Mouse (Mus musculus) heart, embryonic 10.5 days (tissue): ENCODE results near the gene Rbm33. TPM values are rescaled to one million over a fixed set of nuclear protein-coding genes. Genes with fewer than 3 reads are reported as not detected.
A peak's percentile ranks its signal among the peaks of the same experiment; 100 is the strongest.

Experiments used
- DNase-seq: peaks from one replicate; pipeline ENCODE4 v3.0.0-alpha.2; 2017; ENCODE audit warnings: low spot score
- H3K27ac ChIP-seq: fragments of 300-500 bp; sonication (generic); 2 replicates; pipeline ENCODE4 v1.5.1; 2016; ENCODE audit warnings: mild to moderate bottlenecking
- H3K27me3 ChIP-seq: fragments of 300-500 bp; sonication (generic); 2 replicates; pipeline ENCODE4 v1.6.1; 2016; ENCODE audit warnings: mild to moderate bottlenecking; ENCODE audit not compliant: poor library complexity, insufficient read depth, severe bottlenecking
- H3K36me3 ChIP-seq: fragments of 300-500 bp; sonication (generic); 2 replicates; pipeline ENCODE4 v1.6.1; 2016; ENCODE audit warnings: mild to moderate bottlenecking, moderate library complexity
- H3K4me1 ChIP-seq: fragments of 300-500 bp; sonication (generic); 2 replicates; pipeline ENCODE4 v1.6.1; 2016; ENCODE audit warnings: mild to moderate bottlenecking
- H3K4me3 ChIP-seq: fragments of 300-500 bp; sonication (generic); 2 replicates; pipeline ENCODE4 v1.5.1; 2016; ENCODE audit warnings: mild to moderate bottlenecking, moderate library complexity
- H3K9me3 ChIP-seq: fragments of 300-500 bp; sonication (generic); 2 replicates; pipeline ENCODE4 v1.6.1; 2016; ENCODE audit warnings: mild to moderate bottlenecking, moderate library complexity
- WGBS: fragments of 180-500 bp; shearing (Covaris S2); methylation state at CpG from one replicate; pipeline ENCODE4 v1.1.7; 2016; 5-methylcytosine and 5-hydroxymethylcytosine counted together
- polyA plus RNA-seq: library from polyadenylated mRNA; unstranded; fragments of >200 nt; fragmentation: Nextera tagmentation; extraction: Ambion mirVana; gene quantifications from 2 replicates; pipeline ENCODE4 v1.2.1, GENCODE M21; 2016

Rbm33 gene
- polyA plus RNA-seq, 1 experiment from 2014 or later: 9.6 TPM

GRCm38 (mm10) chr5:28302671-28303070, 14.2 kb upstream of the Rbm33 start:
- H3K4me1 ChIP-seq: no peaks in the 10 kb centered on the region
- DNase-seq: no peak
- no peaks in the 10 kb centered on the region; the same call in 1 of the 2 replicates for H3K27me3 ChIP-seq
- WGBS: 71% methylated on average over 1 of the region's 1 CpGs
- no peaks in the 10 kb centered on the region for H3K36me3 ChIP-seq
- no peak overlapping the region for H3K27ac ChIP-seq
- no peaks in the 10 kb centered on the region for H3K9me3 ChIP-seq
- no peak overlapping the region for H3K4me3 ChIP-seq

GRCm38 (mm10) chr5:28304551-28304950, 12.4 kb upstream of the Rbm33 start:
- no peaks in the 10 kb centered on the region for H3K9me3 ChIP-seq
- no peak for DNase-seq
- no peaks in the 10 kb centered on the region; the same call in 1 of the 2 replicates for H3K27me3 ChIP-seq
- no peaks in the 10 kb centered on the region for H3K4me1 ChIP-seq
- no peak overlapping the region for H3K27ac ChIP-seq
- H3K36me3 ChIP-seq: no peaks in the 10 kb centered on the region
- H3K4me3 ChIP-seq: no peak overlapping the region

- Histone ChIP-seq H3K27ac (no peak overlapping the region), H3K9me3 (no peaks in the 10 kb centered on the region), H3K4me3 (no peak overlapping the region), H3K4me1 (peaks cover 17% of the 10 kb centered on the region), H3K36me3 (no peaks in the 10 kb centered on the region), H3K27me3 (no peaks in the 10 kb centered on the region)
- no peak for DNase-seq
- 65% methylated on average over 8 of the region's 8 CpGs for WGBS
These were observed 1.4 kb upstream of the Rbm33 start for GRCm38 (mm10) chr5:28315526-28315925.

GRCm38 (mm10) chr5:28316151-28316721, 685 bp upstream of the Rbm33 start:
- Histone ChIP-seq H3K27ac (peak overlapping the region; percentile 100), H3K36me3 (no peaks in the 10 kb centered on the region), H3K4me3 (peak overlapping the region; percentile 98), H3K4me1 (peaks cover 17% of the 10 kb centered on the region), H3K27me3 (no peaks in the 10 kb centered on the region), H3K9me3 (no peaks in the 10 kb centered on the region)
- 2% methylated on average over 14 of the region's 14 CpGs for WGBS
- no peak for DNase-seq

- Histone ChIP-seq H3K9me3 (no peaks in the 10 kb centered on the region), H3K4me1 (peaks cover 17% of the 10 kb centered on the region), H3K36me3 (no peaks in the 10 kb centered on the region), H3K4me3 (peak overlapping the region; percentile 98), H3K27me3 (no peaks in the 10 kb centered on the region), H3K27ac (peak overlapping the region; percentile 100)
- DNase-seq: peak; percentile 76
- WGBS: under 1% methylated on average over 62 of the region's 62 CpGs
These were observed 464 bp downstream of the Rbm33 start for GRCm38 (mm10) chr5:28317253-28317916.

GRCm38 (mm10) chr5:28317917-28318267, 971 bp downstream of the Rbm33 start:
- Histone ChIP-seq H3K4me3 (peak overlapping the region; percentile 98), H3K27ac (peak overlapping the region; percentile 100), H3K4me1 (peaks cover 17% of the 10 kb centered on the region), H3K27me3 (no peaks in the 10 kb centered on the region), H3K36me3 (no peaks in the 10 kb centered on the region), H3K9me3 (no peaks in the 10 kb centered on the region)
- 9% methylated on average over 3 of the region's 3 CpGs for WGBS
- peak; percentile 60 for DNase-seq

GRCm38 (mm10) chr5:28318671-28319070, 1.8 kb downstream of the Rbm33 start:
- Histone ChIP-seq H3K4me3 (peak overlapping the region; percentile 98), H3K27me3 (no peaks in the 10 kb centered on the region), H3K4me1 (peaks cover 21% of the 10 kb centered on the region), H3K27ac (no peak overlapping the region), H3K9me3 (no peaks in the 10 kb centered on the region), H3K36me3 (no peaks in the 10 kb centered on the region)
- WGBS: 71% methylated on average over 2 of the region's 2 CpGs
- no peak for DNase-seq

GRCm38 (mm10) chr5:28321769-28322168, 4.8 kb downstream of the Rbm33 start:
- H3K27ac ChIP-seq: no peak overlapping the region
- WGBS: 97% methylated on average over 1 of the region's 1 CpGs
- no peak for DNase-seq
- H3K4me3 ChIP-seq: no peak overlapping the region
- H3K9me3 ChIP-seq: no peaks in the 10 kb centered on the region
- no peaks in the 10 kb centered on the region for H3K36me3 ChIP-seq
- peaks cover 37% of the 10 kb centered on the region for H3K4me1 ChIP-seq
- no peaks in the 10 kb centered on the region for H3K27me3 ChIP-seq

GRCm38 (mm10) chr5:28322189-28322588, 5.3 kb downstream of the Rbm33 start:
- no peaks in the 10 kb centered on the region for H3K36me3 ChIP-seq
- no peak overlapping the region for H3K4me3 ChIP-seq
- H3K4me1 ChIP-seq: peaks cover 37% of the 10 kb centered on the region
- DNase-seq: no peak
- H3K9me3 ChIP-seq: no peaks in the 10 kb centered on the region
- 90% methylated on average over 3 of the region's 3 CpGs for WGBS
- H3K27ac ChIP-seq: no peak overlapping the region
- H3K27me3 ChIP-seq: no peaks in the 10 kb centered on the region

GRCm38 (mm10) chr5:28323822-28324221, 6.9 kb downstream of the Rbm33 start:
- peaks cover 30% of the 10 kb centered on the region for H3K4me1 ChIP-seq
- H3K27ac ChIP-seq: no peak overlapping the region
- no peak for DNase-seq
- H3K9me3 ChIP-seq: no peaks in the 10 kb centered on the region
- H3K27me3 ChIP-seq: no peaks in the 10 kb centered on the region
- 79% methylated on average over 2 of the region's 2 CpGs for WGBS
- no peak overlapping the region for H3K4me3 ChIP-seq
- H3K36me3 ChIP-seq: no peaks in the 10 kb centered on the region

GRCm38 (mm10) chr5:28324457-28324856, 7.5 kb downstream of the Rbm33 start:
- H3K4me3 ChIP-seq: no peak overlapping the region
- H3K27ac ChIP-seq: no peak overlapping the region
- WGBS: 44% methylated on average over 1 of the region's 1 CpGs
- H3K9me3 ChIP-seq: no peaks in the 10 kb centered on the region
- no peaks in the 10 kb centered on the region for H3K36me3 ChIP-seq
- peaks cover 25% of the 10 kb centered on the region; the same call in 1 of the 2 replicates for H3K4me1 ChIP-seq
- DNase-seq: no peak
- H3K27me3 ChIP-seq: no peaks in the 10 kb centered on the region

- WGBS: 81% methylated on average over 7 of the region's 7 CpGs
- DNase-seq: no peak
- Histone ChIP-seq H3K36me3 (peaks cover 26% of the 10 kb centered on the region), H3K27me3 (no peaks in the 10 kb centered on the region), H3K9me3 (no peaks in the 10 kb centered on the region), H3K27ac (no peak overlapping the region), H3K4me3 (no peak overlapping the region), H3K4me1 (peaks cover 14% of the 10 kb centered on the region; the same call in 1 of the 2 replicates)
These were observed 12.3 kb downstream of the Rbm33 start for GRCm38 (mm10) chr5:28329024-28329806.

- WGBS: 94% methylated on average over 2 of the region's 2 CpGs
- H3K36me3 ChIP-seq: peaks cover 59% of the 10 kb centered on the region
These were observed 16.8 kb downstream of the Rbm33 start for GRCm38 (mm10) chr5:28333731-28334130.

More at GRCm38 (mm10) chr5:28333731-28334130, 16.8 kb downstream of the Rbm33 start:
- Histone ChIP-seq H3K4me3 (no peak overlapping the region), H3K4me1 (no peaks in the 10 kb centered on the region), H3K9me3 (no peaks in the 10 kb centered on the region), H3K27ac (no peak overlapping the region), H3K27me3 (no peaks in the 10 kb centered on the region)
- no peak for DNase-seq
